Comparison of ENCODE assay signal across 22 mouse cellular contexts in the genomic region with DNA sequence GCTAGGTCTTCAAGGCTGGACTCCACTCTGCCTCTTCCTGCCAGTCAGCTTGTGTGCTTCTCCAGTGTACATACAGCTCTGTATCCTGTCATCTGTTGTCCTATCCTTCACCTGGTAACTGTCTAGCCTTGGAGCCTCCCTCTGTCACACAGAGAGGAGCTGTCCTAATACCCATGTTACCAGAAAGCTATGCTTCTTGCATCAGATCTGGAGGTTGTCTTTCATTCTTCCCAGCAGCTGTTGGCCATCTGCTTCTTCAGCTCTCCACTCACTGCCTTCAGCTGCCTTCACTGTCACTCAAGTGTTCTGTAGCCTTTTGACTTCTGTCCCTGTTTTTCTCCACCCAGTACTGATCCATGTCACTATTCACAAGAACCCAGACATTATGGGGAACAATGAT. TPM values are rescaled to one million over a fixed set of nuclear protein-coding genes. Genes with fewer than 3 reads are reported as not detected.
"Had no signal": no experiment of that assay in that cellular context is flagged by ENCODE, and none has a peak within 500 bp of the region (broad histone marks: within the 10 kb centered on the region; RNA-seq: fewer than 3 reads in every experiment).

No protein-coding gene starts in this region.

- H3K27me3 ChIP-seq: midbrain, embryonic 12.5 days; neural tube, embryonic 15.5 days had no signal

- H3K9ac ChIP-seq: liver, embryonic 14.5 days; midbrain, embryonic 12.5 days; neural tube, embryonic 15.5 days had no signal

- H3K4me3 ChIP-seq: left cerebral cortex, adult 2 months; midbrain, embryonic 12.5 days; neural tube, embryonic 15.5 days had no signal

- H3K9me3 ChIP-seq: midbrain, embryonic 12.5 days; neural tube, embryonic 15.5 days had no signal

- DNase-seq: kidney, adult 9 months; lung, adult 18-20 months; right cerebral cortex, adult 18-20 months; right cerebral cortex, postnatal 25 days; thymus, postnatal 36 days had no signal

- H3K4me2 ChIP-seq: midbrain, embryonic 12.5 days; neural tube, embryonic 15.5 days had no signal

- H3K27ac ChIP-seq: kidney, postnatal 0 days; left cerebral cortex, adult 2 months; liver, embryonic 14.5 days; midbrain, embryonic 12.5 days; neural tube, embryonic 15.5 days had no signal

- ATAC-seq: inflammation-experienced regulatory T-cells, adult 6 months; intestine, postnatal 0 days; midbrain, embryonic 16.5 days had no signal

RNA-seq across cellular contexts. Expression of gene 1700010B08Rik, which starts 29.4 kb away (rescaled TPM):
- total RNA-seq: layer of hippocampus, postnatal 25 days; left cerebral cortex, adult 2 months; left cerebral cortex, postnatal 14 days; megakaryocyte-erythroid progenitor cell, adult 5-6 weeks had no signal
- polyA plus RNA-seq: inflammation-experienced regulatory T-cells, adult 6 months; intestine, postnatal 0 days; kidney, postnatal 0 days; large intestine, adult 2 months; limb, embryonic 11.5 days; liver, embryonic 14.5 days; midbrain, embryonic 12.5 days; midbrain, embryonic 16.5 days; neural tube, embryonic 11.5 days; neural tube, embryonic 15.5 days; small intestine, adult 2 months; stomach, embryonic 16.5 days; thymus, postnatal 0 days had no signal
